Mouse (Mus musculus) adrenal gland, postnatal 36 days (tissue): ENCODE measurements at regions not wholly inside any gene's neighbourhood (a gene's known extent, or its start where the extent isn't known, plus 50 kb on each side); places are given as distances from the start of the nearest gene placed in this dataset.

ENCODE experiments used
- DNase-seq, 2 experiments: peaks; one replicate each; pipeline ENCODE4 v3.0.0; 2021; ENCODE audit warnings: mixed read lengths in 1 of 2

DNA sequence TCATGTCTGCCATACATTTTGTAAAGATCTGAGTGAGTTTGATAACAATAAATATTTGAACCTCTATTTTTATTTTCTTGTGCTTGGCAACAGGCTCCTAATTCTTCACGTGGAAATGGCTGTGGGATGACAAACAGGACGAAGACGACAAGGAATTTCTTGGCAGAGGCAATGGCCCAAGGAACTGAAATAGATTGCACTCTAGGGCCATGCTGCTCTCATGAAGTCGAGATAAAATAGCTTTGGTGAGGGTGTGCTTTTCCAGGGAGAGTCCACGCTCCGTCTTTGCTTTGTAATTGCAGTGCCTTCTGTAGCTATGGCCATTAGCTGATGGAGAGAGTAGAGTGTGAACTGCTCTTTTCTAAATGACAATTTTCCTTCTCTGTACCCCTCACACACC lies 50.9 kb upstream of the 1810046K07Rik start:
- no peak for DNase-seq

DNA sequence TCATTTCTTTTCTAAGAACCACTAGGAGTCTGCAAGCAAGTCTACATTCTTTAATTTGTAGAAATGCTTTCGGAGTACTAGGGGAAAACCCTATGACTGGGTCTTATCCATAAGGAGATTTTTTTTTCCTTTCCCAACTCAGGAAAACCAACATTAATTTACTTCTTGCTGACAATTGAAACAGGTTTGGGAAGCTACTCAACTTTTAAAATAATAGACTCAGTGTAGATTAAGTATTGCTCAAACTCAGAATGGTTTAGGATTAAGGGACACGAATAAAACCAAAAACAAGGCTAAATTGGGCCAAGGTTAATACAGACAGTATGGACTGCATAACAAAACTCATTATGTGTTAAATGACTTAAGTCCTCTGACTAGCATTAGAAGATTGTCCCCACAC lies 65.2 kb upstream of the 1810046K07Rik start:
- DNase-seq = no peak

DNA sequence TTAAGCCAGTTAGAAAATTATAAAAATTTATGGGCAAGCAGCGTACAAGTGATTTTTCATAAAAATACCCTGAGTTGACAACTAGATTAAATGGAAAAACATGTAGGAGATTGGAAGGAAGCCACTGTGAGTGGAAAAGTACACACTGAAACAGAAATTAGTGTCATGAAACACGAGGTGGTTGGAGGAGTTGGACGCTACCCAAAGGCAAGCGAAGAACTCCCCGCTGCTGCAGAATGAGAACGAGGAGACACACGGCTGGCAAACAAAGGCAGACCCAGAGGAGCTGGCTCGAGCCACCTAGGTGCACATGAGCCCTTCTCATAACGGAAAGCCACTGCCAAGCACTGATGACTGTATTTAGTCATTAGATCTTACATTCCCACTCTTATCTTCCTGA lies 65.7 kb upstream of the 1810046K07Rik start:
- DNase-seq = peak; percentile 28 to 57

DNA sequence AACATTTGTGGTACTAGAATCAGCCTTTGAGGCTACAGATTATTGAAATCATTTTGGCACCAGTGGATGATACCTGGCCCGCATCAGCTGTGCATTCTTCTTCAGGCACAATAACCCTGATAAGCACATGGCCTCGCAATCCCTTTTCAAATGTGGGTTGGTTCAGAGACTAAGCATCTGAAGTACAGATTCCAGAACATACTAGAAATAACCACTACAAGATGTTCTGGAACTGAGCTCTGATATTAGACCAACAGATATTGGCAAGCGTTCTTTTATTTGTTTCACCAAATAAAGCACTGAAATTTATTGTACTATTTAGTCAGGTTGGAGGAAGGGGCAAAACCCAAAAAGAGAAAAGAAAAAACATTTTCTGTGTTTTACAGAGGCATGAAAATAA lies 68.1 kb upstream of the 1810046K07Rik start:
- no peak for DNase-seq

DNA sequence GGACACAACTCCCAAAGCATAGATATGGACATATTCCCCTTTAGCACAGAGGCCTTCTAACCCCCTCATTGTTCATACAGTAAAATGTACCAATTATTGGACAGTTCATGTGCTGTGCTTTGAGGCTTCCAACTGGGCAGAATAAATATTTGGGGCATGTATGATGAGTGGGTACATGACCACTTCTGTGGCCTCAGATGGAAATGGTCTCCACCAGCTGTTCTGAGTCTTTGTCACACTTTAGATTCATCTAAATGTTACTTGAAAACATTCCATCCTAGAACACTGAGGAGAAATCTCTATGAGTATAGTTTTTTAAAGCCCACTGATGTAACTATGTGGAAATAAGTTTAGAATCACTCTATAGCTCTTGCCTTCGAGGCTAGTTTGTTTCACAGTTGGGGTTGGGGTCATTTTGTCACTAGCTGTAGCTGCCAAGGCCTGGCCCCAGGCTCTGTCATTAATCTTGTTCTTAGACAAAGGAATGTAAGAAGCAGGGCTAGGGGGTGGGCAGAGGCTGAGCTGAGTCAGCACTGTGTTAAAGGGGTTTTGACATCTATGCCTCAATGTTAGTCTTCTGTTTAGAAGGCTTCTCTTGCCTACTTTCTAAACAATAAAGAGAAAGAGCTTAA lies 69.0 kb upstream of the 1810046K07Rik start:
- peak; percentile 1 to 8 for DNase-seq

DNA sequence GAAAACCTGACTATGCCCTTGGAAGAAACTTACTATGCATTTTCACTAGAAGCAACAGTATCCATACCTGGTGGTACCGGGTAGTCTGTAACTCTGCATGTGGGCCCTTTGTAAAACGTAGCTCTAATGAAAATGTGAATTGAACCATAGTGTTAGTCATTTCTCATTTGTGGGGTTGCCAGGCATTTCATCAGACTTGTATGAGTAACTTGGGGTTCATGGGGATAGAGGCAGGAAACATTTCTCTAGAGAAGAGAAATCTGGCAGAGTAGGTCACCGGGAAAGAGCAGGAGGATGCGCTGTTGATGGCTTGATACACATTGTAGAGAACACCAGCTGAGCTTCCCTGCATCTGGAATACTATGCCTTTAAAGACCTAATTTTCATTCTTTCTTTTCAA lies 70.2 kb upstream of the 1810046K07Rik start:
- no peak for DNase-seq

DNA sequence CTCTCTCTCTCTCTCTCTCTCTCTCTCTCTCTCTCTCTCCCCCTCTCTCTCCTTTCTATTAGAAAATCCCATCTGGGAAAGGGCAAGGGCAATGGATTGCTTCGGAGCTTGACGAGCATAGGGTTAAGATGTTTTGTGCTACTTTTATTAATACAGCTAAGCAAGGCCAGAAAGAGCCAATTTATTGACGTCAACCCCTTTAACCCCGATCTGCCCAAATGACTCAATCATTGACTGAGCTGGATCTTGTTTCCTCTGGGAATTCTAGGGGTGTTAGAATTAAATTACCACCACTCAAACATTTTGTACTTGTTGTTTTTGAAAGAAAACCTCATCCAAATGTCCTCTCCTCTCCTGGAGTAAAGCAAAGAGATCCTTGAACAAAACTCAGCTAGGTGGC lies 70.6 kb upstream of the 1810046K07Rik start:
- no peak for DNase-seq

DNA sequence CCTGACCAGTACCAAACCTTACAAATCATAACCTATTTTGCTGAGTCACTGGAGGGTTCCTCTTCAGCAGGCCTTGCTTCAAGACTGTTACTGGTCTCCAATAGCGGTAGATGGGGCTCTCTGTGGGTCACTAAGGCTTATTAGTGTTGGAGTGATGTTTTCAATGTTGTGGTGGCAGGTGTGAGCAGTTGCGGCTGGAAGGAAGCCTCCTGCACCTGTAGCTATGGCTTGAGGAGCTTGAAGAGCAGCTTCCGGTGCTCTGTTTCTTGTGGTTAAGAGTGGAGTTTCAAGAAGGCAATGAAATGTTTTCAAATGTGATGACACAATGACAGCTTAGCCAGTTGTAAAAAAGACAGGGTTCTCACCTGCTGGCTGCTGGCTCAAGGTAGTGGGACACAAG lies 73.1 kb upstream of the 1810046K07Rik start:
- DNase-seq = no peak

DNA sequence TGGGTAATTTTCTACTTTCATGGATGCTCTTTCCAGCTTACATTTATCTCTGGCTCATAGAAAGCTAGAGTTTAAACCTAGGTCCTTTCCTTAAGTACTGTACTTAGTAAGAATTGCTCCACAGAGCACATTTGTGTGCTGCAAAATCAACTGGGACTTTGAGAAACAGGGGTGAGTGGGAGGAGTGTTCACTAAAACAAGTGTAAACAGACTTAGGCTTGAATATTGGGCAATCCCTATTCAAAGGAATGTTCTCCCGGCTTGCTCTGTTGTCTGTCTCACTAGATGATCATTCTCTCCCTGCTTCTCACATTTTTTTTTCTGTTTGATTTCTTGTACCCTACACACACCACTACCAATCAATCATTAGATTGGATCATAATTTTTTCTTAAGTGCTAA lies 79.3 kb upstream of the 1810046K07Rik start:
- DNase-seq = no peak

DNA sequence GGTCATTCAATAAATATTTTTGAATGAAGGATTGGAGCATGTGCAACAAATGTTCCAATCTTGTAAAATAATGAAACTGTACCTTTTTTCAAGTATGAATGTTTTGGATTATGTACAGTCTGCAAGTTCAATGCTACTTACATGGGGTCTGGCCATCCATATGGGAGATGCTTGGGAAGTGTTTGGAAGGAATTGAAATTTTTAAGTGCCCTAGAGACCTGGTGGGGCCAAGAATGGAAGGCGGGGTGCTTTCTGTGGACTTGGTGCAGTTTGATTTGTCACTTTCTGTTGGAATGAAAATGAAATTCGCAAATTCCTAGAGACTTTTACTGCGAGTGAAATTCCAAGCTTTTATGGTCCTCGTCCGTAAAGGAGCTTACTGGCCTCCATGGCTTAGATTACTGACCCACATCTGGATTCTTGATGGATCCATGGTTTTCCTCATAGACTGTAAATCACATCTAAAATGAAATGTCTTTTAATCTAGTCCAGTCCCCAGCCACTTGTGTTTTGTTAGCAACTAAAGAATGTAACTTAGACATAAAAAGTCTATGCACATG lies 90.3 kb upstream of the 1810046K07Rik start:
- DNase-seq = no peak

DNA sequence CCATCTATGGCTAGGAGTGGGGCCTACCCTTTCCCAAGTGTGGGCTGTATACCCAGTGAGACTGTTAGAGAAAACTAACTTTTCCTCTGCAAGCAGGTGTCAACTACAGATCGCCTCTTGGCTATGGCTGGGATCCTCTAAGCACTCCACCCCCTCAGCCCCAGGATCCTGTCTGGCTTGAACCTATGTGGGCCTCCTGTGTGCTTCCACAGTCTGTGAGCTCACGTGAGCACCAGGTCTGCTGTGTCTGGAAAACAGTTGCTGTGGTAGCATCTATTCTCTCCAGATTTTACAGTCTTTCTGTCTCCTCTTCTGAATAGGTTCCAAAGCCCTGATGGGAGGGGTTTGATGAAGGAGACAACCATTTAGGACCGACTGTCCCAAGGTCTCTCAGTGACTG lies 93.8 kb upstream of the 1810046K07Rik start:
- no peak for DNase-seq

DNA sequence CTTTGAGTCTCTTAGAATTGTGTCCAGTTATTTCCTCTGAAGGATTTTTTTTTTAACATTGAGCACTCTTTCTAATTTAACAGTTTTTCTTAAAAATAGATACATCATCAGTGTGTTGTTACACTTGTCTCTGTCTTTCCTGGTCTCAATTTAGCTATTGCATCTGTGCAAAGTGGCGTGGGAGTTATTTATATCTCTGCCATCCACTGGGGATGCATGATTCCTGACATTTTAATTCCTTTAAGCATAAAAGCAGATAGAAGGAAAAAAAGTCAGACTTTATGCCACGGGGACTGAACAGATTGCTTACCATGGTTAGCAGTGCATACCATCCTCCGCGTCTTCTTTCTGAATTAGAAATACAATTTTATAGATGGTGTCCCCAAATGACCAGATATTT lies 94.6 kb upstream of the 1810046K07Rik start:
- DNase-seq = no peak

DNA sequence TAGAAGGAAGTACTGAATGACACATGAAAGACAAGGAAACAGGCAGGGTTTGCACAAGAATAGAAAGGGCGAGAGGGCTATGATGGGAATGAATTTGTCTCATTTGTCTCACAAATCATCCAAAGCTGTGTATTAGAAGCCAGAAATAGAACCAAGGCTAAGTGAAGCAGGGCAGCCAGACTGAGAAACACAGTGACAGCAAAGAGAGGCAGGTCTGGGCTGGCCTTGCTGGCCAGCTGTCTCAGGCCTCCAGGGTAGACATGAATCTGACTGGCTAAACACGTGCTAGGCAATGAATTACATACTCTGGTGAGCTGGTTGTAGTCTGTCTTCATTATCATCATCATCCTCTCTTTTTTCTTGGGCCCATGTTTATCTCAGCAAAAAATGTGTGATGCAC lies 101.7 kb upstream of the 1810046K07Rik start:
- peak; percentile 49 to 51 for DNase-seq

DNA sequence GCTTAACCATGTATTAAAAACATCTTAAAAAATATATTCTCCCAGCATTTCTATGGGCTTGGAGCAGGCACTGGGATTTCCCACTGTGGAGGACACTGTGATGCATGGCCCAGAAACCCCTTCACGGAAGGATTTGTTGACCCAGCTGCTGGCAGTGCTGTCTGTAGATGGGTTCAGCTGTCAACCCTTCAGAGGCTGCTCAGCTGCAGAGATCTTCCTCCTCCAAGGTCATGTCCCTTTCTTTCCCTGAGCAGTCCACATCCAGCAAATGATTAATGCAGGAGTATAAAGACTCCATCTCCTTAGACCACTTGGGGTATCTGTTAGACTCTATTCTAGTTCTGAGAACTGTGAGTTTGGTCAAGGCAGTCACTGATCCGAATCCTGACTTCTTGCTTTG lies 108.4 kb upstream of the 1810046K07Rik start:
- no peak for DNase-seq

DNA sequence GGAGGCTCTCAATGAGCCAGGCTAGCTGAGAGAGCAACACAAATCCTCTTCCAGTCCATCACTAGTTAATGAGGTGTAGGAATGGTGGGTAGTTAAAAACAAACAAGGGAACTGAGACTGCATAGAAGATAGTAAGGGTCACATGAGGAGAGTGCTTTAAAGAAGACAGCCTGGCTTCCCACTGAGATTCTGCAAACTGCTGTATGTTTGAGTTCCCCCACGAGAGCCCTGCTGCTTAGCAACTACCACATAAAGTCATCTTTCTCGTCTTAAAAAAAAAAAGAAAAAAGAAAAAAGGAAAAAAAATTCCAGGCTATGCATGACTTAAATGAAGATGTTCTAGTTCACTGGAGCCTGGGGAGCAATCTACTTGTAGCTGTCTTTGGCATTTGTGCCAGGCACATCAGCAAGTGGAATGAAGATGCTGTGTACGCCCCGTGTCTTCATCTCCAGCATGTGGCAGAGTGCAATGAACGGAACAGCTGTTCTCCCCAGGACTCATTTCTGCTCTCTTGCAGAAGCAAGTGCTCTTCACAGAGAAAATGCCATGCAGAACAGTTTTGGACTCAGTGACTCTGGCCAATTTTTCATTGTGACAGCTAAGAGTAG lies 113.2 kb upstream of the 1810046K07Rik start:
- DNase-seq = no peak

DNA sequence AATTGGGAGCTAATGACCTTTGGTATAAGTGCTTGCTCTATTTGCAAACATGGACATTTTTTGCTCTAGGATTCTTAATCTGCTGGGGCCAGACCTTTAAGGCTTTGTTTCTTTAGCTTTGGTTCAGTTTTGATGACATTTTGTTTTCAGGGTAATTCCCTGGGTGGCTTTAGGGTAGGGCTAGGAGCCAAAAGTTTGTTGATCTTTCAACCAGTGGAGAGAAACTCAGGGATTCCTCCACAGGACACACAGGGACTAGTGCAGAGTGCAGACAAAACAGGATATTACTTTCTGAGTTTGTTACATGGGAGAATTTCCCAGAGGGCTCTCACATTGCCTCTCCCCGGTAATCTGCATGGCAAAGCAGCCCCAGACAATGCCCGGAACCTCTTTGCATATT lies 127.0 kb upstream of the 1810046K07Rik start:
- DNase-seq = no peak

DNA sequence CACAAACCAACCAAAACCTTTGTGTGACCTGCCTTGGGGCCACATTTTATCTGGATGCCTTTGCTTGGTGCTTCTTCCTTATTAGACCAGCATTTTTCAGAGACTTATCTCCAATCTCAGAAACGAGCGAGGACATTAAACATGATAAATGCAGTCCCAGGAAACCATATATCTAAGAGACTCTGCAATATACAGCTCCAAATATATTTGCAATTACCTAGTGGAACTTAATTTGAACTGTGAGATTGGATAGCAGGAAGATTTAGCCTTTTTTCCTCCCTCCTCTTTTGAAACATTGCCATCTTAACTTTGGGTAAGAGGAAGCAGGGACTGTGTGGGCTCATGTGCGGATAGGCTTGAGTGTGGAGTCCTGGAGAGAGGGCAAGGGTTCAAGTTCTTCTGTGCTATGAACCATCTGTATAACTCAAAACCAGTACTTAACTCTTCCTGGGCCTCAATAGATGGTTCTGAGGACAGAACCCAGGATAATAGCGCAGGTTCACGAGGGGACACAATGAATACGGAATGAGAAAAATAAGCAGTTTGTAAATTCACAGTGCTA lies 133.8 kb upstream of the 1810046K07Rik start:
- DNase-seq = no peak

DNA sequence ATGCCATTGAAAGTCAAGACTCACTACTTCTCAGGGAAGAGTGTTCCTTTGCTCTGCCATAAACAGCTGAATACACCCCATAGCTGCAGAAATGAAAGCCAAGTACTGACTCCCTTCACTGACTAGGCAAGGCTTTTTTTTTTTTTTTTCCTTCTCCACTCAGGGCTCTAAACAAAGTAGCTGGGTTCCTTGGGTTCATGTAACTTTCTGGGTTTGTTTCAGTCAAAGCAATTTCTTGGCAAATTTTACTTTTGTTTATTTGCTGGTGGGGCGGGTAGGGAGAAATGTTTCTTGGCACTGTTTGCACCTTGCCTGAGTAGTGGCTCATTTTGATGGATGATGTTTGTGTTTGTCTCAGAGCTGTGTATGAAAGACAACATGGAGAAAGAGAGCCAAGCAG lies 141.3 kb upstream of the 1810046K07Rik start:
- no peak for DNase-seq

DNA sequence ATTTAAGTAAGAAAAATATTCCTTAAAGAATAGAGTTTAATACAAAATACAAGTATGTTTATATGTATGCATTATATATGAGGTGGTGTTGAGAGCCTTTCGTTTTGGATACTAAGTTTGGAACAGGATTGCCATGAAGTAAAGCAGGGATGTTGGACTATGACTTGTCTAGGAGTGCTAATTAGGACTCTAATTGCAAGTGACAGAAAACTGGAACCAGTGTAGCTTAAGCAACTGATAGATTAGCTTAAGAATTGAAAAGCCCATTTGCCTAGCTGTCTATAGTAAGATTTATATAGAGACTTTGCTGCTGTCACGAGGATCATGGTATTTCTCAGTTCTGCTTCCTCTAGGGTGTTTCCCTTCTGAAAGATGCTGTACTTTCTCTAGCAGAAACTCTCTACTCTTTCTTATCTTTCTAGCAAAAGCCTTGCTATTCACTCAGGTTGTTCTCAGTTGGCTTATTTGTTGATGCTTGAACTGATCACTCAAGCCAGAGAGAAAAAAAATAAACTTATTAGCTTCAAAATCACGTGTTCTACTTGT lies 147.9 kb upstream of the 1810046K07Rik start:
- no peak for DNase-seq

DNA sequence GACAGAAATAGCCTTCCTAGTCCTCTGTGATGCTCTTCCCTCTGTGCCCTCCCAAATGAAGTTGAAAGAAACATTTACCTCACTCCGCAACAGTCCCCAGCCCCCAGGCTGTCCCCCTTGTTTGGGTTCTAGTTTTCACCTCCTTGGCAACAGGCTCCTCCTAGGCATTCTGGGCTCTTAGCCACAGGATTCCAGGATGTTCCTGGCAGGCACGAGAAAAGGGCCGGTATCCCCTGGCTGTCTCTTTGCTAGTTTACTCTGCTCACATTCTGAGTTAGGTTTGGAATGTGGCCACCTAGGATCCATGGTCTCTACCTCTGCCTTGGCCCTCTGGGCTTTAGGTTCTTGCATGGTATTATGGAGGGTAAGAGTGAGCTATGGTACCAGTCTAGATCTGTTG lies 159.1 kb upstream of the 1810046K07Rik start:
- no peak for DNase-seq

DNA sequence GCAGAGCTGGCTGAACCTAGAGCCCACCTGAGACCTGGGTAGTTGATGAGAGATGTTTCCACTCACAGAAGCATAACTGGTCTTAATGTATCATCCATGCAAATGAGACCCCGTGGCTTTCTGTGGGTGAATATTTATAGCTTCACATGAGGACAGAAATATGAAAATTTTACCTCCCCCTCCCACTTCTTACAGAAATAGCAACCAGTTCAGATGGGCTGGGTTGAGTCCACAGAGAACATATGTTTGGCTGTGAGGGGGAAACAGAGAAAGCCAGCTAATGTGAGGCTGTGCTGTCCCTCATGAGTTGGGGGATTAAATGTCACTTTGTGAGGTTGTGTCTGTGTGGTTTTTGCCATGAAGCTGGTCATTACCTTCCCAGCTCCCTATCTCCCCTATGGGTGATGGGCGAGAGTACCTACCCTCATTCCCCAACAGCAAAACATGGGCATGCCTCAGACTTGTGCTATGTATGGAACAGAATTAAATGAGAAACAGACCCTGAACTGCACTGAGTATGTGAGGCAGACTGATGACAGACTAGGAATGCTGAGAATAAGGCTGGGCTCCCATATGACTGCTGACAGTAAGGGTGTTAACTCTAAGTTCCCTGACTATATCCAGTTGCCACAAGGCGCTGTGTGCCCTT lies 178.7 kb upstream of the 1810046K07Rik start:
- DNase-seq = no peak

DNA sequence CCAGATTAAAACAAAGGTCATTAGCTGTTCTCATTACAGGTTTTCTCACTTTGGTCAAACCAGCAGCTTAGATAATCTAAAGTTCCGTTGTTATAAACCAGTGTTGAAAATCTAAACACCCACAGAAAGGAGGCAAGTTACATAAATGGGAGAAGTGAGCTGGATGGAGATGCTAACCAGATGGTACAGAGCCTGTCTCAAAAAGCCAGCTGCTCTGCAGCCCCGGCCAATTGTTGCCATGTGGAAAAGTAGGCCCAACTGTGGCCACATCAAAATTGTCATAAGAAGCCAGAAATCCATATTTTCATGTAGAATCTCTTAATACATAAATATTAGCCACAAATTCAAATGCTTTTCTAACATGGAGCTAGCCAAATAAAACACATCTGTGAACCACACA lies 188.9 kb upstream of the 1810046K07Rik start:
- no peak for DNase-seq

DNA sequence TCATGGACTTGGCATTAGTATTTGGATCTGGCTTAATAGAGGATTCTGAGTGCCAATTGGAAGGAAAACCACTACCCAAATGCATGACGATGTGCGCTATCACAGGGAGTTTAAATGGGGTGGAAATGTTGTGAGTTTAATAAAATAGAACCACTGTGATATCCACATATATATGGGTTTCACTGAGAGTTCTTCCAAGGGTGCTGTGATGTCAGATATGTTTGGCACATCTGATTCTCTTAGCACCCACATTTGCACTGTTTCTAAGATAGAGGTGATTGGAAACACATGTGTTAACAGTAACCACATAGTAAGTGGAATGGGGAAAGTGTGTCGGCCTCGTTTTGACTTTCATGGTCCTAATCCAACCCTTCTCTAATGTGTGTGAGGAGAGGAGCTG lies 189.7 kb upstream of the 1810046K07Rik start:
- DNase-seq = no peak
